Mouse (Mus musculus) mesoderm, embryonic 11.5 days (tissue): Measurements from ENCODE around the gene Spata31d1b.
A peak's percentile ranks its signal among the peaks of the same experiment; 100 is the strongest.
"Not testable (repeated sequence)": the region's sequence is repeated elsewhere in the genome, so short reads cannot be mapped to it uniquely, and the experiment has no call there.

ENCODE experiments used
- DNase-seq: peaks from one replicate; pipeline ENCODE4 v3.0.0-alpha.2; 2012; ENCODE audit warnings: low read depth, low spot score

The Spata31d1b gene

GRCm38 (mm10) chr13:59694008-59694407 is 18.1 kb upstream of the Spata31d1b start, which contains the start of gene 4921517D22Rik:
Gene 4921517D22Rik (minus strand): TSS chr13:59694108.
- no peak for DNase-seq

DNA sequence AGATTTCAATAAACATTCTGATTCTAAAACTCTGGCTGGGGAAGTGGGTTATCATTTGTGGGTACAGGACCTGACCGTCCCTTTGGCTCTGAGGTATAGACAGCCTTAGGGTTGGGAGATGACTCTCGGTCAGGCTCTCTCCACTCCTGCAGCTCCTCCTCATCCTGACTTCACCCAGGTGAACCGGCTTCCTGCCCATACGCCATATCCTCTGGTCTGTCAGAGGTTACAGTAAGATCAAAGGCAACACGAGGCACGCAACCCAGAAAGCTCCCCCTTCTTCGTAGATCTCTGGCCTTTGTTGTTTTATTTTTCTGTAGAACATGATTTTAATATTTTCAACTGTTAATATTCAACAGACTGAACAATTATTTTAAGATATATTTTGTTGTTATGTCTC is 16.3 kb upstream of the Spata31d1b start:
- DNase-seq: no peak

GRCm38 (mm10) chr13:59699131-59699530 is 13.0 kb upstream of the Spata31d1b start:
- no peak for DNase-seq

GRCm38 (mm10) chr13:59700137-59700536 is 11.9 kb upstream of the Spata31d1b start:
- DNase-seq: not testable (repeated sequence)

DNA sequence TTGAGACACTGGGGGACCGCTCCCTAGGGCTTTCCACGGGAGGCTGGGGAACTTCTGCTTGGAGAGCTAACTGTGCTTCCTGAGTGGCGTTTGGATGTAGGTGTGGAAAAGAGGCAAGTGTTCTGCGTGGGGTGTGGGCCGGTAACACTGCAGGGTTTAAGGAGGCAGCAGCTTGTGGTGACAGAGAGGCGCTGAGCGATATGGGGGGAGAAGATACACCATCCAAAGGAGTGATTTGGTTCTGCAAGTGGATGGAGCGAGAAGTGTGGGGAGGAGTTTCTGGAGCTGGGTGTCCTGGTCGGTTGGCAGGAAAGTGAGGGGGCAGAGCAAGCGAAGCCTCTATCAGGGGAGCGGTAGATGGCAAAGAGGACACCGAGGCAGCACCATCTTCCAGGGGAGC is 8.6 kb upstream of the Spata31d1b start:
- DNase-seq: no peak

GRCm38 (mm10) chr13:59704562-59704961 is 7.5 kb upstream of the Spata31d1b start:
- peak; percentile 28 for DNase-seq

- DNase-seq: no peak
Measured at GRCm38 (mm10) chr13:59710230-59710629, 1.9 kb upstream of the Spata31d1b start, which contains the start of gene Spata31d1a. Gene Spata31d1a (minus strand): TSS chr13:59710330.

DNA sequence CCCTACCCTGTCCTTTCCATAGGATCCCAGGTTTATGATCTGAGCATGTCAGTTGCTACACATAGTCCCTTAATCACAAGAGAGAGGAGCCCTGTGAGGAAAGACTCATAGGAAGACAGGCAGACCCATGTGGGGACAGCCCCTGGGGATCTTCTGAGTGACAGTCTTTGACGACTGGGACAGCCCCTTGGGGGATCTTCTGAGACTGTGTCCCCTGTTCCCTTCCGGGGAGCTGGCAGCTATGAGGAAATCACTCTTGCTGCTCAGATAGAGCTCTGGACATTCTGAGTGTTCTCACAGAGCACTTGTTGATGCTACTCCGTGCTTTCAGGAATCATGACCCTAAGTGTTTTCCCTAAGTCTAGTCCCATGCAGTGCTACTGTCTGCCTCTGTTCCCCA is 1.6 kb downstream of the Spata31d1b start:
- DNase-seq: no peak

DNA sequence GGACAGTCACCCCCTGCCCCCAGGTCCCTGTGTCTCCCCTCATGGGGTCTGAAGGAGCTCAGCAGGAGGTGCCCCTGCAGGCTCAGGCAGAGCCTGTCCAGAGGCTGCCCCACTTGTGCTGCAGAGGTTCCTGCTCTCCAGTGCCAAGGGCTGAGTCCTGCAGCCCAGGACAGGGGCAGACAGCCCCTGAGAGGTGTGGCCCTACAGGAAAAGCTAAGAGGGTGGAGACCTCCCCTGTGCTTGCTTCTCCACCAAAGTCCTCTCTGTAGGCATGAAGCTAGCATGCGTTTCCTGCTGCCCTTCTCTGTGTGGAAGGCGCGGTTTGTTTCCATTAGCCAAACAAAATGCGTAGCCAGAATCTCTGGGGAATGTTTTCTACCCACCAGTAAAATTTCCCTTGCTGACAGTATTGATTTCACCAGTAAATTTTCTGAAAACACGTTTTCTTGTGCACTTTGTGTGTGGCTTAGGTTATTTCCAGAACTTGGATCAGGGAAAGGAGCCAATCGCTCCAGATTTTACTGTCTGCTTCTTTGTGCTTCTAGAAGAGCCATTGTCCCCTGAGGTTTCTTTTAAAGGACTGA is 6.9 kb downstream of the Spata31d1b start:
- DNase-seq: not testable (repeated sequence)

DNA sequence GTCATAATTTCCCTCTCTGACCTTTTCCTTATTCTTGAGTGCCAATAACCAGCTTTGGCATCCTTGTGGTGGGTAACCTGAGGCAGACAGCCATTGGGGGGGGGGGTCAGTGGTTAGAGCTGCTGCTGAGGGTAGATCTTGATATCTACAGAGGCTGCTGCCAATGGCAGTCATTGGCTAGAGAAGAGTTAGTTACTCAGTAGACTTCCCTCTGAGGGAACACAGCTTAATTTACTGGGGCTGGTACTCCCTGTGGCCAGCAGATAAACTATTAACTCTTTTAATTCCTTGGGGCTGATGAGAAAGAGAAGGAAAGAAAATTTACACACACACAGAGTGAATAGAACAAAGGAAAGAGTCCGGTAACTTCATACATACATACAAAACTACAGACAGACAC is 7.4 kb downstream of the Spata31d1b start:
- DNase-seq: no peak

DNA sequence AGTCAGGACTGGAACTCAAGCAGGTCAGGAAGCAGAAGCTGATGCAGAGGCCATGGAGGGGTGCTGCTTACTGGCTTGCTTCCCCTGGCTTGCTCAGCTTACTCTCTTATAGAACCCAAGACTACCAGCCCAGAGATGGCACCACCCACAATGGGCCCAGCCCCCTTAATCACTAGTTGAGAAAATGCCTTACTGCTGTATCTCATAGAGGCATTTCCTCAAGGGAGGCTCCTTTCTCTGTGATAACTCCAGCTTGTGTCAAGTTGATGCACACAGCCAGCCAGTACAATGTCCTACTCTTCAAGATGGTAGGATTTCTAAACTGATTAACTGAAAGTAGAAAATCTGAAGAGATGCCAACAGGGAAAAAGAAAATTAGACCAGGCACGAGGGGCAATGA is 10.0 kb downstream of the Spata31d1b start:
- not testable (repeated sequence) for DNase-seq

DNA sequence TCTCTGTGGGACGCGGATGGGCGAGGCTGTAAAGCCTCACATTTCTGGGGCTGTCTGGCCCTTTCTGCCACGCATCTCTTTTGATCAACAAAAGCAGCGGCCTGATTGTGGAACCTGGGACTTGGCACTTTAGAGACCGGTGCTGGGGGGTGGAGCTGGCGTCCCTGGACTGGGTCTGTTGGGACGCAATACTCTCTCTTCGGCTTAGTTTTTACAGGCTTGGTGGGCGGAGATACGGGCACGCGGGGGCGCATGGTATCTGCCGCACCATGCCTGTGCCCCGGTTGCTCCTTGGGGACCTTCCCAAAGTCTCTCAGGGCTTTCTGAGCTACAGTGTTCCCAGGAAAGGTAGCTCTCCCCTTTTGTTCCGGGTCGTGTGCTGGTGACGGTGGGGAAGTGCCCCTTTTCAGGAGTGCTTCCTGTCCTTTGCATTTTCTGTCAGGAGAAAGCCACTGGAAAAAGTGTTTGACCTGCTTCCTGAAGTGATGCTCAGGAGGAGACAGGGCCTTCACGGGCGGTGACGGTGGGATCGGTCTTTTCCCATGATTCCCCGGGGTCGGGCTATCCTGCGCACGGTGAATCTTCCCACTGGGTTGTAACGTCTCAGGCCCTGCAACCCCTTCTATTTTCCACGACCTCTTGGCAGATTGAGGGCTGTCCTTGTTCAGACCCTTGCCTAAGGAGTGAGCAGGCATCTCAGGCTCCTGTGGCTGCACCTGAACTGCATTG is 14.2 kb downstream of the Spata31d1b start:
- DNase-seq: no peak

GRCm38 (mm10) chr13:59728378-59729093 is 16.5 kb downstream of the Spata31d1b start:
- peak; percentile 92 for DNase-seq

DNA sequence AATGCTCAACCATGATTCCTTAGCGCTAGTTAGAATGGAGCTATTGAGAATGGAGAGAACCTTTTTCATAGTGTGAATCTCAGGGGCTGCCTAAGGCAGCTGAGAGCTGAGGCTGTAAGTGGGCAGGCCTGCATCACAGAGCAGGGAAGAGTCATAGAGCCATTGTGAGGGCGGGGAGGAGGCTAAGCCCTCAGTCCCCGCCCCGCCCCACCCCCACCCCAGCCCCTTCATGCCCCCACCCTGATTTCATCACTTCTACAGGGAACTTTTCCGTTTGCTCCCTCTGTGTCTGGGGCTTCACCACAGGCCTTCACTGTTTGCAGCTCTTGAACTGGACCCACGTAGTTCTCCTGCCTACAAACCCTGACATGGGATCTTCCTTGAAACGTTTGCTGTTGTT is 19.6 kb downstream of the Spata31d1b start, which contains the start of gene Spata31d1d:
Gene Spata31d1d, minus strand, starts transcription at position 101 of the 400 bp plus-strand sequence.
- DNase-seq: no peak

DNA sequence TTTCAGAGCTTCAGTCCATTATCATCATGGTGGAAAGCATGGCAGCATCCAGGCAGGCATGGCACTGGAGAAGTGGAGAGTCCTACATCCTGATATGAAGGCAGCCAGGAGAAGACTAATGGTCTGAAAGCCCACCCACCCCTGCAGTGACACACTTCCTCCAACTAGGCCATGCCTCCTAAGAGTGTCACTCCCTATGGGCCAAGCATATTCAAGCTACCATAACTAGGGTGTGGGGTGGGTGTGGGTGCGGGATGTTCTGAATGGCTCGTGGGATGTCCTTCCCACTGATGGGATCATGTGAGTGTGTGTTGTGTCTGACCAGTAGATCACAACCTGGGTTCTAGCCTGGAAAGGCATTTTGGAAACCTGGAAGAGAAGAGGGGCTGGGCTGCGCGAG is 21.9 kb downstream of the Spata31d1b start:
- no peak for DNase-seq

DNA sequence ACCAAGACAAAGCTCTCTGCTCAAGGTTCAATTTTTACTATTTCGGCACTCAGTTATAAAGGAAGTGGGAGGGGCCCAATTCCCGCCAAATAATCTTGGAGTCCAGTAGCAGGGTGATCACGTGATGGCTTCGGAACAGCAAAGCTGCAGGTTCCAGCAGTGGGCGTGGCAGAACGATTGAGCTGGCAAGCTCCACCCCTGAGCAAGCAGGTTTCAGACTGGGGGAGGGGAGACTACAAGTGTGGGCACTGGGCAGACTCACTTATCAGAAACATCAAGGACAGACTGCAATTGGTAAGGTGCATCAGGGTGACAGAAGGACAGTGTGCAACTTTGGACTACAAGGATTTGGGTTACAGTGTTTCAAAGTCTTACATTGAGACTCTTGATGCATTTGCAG is 22.3 kb downstream of the Spata31d1b start:
- not testable (repeated sequence) for DNase-seq

DNA sequence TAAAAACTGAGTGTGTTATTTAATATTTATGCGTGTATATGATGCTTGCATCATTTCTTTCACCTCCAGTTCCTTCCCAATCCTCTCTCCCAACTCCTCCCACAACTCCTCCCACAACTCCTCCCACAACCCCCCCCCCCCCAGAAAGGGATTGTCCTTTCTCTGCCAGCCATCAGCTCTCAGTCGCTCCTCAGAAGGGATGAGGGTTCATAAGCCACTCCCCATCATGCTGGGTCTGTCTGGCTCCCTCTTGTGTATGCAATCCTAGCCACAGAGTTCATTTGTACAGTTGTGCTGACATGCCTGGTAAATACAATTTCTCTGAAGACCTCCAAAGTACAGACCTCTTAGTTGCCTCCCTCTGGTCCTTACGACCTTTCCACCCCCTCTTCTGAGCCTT is 23.1 kb downstream of the Spata31d1b start:
- peak; percentile 28 for DNase-seq

GRCm38 (mm10) chr13:59738455-59738854 is 26.4 kb downstream of the Spata31d1b start:
- DNase-seq: no peak

DNA sequence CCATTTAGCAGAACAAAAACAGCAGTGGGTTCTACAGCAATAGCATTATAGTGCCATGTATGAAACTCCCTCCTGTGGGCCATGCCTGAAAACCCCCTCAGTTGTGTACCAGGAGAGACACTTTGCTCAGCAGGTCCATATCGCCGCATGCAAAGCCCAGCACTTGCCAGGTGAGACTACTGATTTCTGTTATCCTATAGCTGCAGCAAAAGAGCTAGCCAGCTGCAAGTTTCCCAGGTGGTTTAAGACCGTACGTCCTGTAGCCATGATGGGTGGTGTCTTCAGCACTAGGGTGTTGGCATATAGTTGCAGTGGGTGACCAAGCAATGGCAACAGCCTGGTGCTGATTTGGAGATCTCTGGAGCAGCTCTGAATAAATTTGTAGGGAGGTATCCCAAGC is 27.3 kb downstream of the Spata31d1b start:
- no peak for DNase-seq

GRCm38 (mm10) chr13:59741096-59741495 is 29.0 kb downstream of the Spata31d1b start:
- no peak for DNase-seq

DNA sequence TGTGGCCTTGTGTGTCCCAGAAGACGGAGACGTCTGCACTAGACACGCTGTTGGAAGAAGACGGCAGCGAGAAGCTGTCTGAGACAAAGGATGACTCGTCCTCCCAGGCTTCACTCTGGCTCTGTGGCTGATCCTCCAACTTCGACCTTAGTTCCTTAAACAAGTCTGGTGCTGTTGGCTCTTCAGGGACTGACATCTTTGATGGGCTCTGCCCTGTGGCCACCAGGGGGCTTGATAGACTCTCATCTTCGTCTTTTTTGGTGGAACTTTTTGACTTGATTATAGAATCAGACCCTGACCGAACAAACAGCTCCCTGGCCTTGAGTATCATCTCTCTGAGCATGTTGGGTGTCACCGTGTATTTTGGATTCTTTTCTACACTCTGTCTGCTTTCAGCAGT is 29.6 kb downstream of the Spata31d1b start:
- no peak for DNase-seq

DNA sequence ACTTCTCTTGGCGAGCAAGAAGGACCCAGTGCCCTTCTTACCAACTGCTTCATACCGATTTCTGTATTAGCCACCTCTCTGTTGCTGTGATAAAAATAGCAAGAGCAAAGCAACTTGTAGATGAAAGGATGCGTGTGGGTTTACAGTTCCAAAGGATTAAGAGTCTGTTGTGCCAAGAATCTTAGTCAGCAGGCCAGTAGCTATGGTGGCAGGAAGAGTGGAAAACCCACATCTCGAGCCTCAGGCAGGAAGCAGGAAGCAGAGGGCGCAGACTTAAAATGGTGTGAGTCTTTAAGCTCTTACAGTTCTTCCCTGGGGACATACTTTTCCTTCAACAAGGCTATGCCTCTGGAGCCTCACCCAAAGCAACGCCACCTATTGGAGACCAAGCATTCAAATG is 33.4 kb downstream of the Spata31d1b start:
- no peak for DNase-seq
